Mouse (Mus musculus): Measurements from ENCODE around the gene Pptc7. TPM values are rescaled to one million over a fixed set of nuclear protein-coding genes. Genes with fewer than 3 reads are reported as not detected.
"Not testable (repeated sequence)": the region's sequence is repeated elsewhere in the genome, so short reads cannot be mapped to it uniquely, and the experiment has no call there.

Gene Pptc7
- polyA plus RNA-seq, 1 experiment from 2014 or later, result 8.3 TPM

DNA sequence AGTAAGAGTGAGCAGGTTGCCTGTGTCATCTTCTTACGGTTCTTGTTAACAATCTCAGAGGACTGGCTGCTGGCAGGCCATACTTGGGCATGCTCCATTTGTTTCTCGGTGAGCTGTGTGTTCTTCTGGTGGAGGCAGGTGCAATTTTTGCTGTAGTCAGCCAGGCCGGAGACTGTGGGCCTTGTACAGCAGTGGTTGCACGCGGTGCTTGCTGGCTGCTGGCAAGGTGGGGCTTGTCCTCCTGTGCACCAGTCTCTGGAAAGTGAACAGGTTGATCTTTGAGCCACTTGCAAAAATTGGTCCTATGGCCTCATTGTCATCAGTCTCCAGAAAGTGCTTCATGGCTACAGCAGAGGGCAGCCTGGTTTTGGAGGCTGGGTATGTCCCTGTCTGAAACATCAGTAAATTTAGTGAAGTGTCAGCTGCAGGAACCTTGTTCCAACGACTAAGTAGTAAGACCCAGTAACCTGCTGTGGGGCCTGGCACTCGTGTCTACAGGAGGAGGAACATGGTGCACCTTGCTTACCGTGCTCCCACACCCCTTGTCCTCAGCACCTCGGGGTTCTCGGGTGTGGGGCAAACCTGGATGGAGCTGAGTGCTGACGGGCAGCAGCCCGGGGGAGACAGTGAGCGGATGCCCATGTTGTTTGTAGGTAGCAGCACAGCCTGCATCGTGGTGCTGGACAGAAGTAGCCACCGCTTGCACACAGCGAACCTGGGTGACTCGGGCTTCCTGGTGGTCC lies 28.9 kb downstream of the Pptc7 start:
- no peak for DNase-seq (ENCODE audit: extremely low spot score, low spot score)
- Histone ChIP-seq H3K9me3 (no peaks in the 10 kb centered on the region), H3K4me3 (no peak overlapping the region), H3K4me1 (peaks cover 4% of the 10 kb centered on the region; the same call in 1 of the 2 replicates), H3K36me3 (replicated peaks) (peaks cover 90% of the 10 kb centered on the region), H3K27me3 (ENCODE audit: poor library complexity, severe bottlenecking) (no peaks in the 10 kb centered on the region), H3K27ac (no peak overlapping the region)
- 93% methylated on average over 17 of the region's 17 CpGs for WGBS

GRCm38 (mm10) chr5:122314966-122315667 lies 31.0 kb downstream of the Pptc7 start:
- Histone ChIP-seq H3K27me3 (ENCODE audit: poor library complexity, severe bottlenecking) (no peaks in the 10 kb centered on the region), H3K9me3 (no peaks in the 10 kb centered on the region), H3K4me3 (no peak overlapping the region), H3K27ac (no peak overlapping the region), H3K4me1 (peaks cover 4% of the 10 kb centered on the region; the same call in 1 of the 2 replicates), H3K36me3 (replicated peaks) (peaks cover 88% of the 10 kb centered on the region)
- no peak for DNase-seq (ENCODE audit: extremely low spot score, low spot score)
- WGBS, result 81% methylated on average over 20 of the region's 20 CpGs

DNA sequence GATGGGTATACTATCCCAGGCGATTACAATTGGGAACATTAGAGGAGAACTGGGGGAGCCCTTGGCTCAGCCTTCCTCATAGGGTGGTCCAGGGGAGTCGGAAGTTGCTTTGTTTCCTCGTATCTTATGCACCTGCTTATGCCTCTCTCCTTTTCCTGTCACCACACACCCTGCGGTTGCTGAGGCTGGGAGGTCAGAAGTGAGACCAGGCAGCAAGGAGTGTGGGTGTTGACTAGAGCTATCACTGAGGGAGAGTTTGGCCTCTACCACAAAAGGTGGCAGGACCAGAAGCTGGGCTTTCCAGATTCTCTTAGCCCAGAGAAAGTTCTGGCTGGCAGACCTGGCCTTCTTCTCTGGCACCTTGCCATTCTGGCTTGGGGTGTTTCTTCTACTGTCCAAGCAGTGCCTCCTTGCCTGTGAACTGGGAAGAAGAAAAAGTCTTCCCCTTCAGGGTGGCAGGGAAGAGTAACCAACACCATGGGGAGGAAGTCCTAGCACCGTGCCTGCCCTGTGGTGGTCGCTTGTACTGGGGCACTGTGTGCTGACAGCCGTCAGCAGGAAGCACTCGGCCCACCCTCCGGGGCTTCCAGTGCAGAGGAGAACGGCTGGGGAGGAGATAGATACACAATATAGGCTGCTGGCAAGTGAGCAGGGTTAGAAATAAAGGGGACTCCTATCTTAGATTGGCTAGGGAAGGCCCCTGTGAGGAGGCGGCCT lies 33.3 kb downstream of the Pptc7 start:
- Histone ChIP-seq H3K9me3 (no peaks in the 10 kb centered on the region), H3K36me3 (replicated peaks) (peaks cover 89% of the 10 kb centered on the region), H3K27ac (no peak overlapping the region), H3K4me3 (no peak overlapping the region), H3K4me1 (no peaks in the 10 kb centered on the region), H3K27me3 (ENCODE audit: poor library complexity, severe bottlenecking) (no peaks in the 10 kb centered on the region)
- no peak for DNase-seq (ENCODE audit: extremely low spot score, low spot score)
- 84% methylated on average over 11 of the region's 11 CpGs for WGBS

GRCm38 (mm10) chr5:122318100-122318499 lies 33.9 kb downstream of the Pptc7 start:
- DNase-seq (ENCODE audit: extremely low spot score, low spot score), result no peak
- Histone ChIP-seq H3K4me3 (no peak overlapping the region), H3K27ac (no peak overlapping the region), H3K9me3 (no peaks in the 10 kb centered on the region), H3K4me1 (no peaks in the 10 kb centered on the region), H3K36me3 (replicated peaks) (peaks cover 88% of the 10 kb centered on the region), H3K27me3 (ENCODE audit: poor library complexity, severe bottlenecking) (no peaks in the 10 kb centered on the region)
- 76% methylated on average over 3 of the region's 3 CpGs for WGBS

- H3K27me3 ChIP-seq (ENCODE audit: poor library complexity, severe bottlenecking); H3K4me3 ChIP-seq; H3K27ac ChIP-seq; DNase-seq (ENCODE audit: extremely low spot score, low spot score); H3K9me3 ChIP-seq; H3K4me1 ChIP-seq: not testable (repeated sequence)
- H3K36me3 ChIP-seq (replicated peaks), result peaks cover 82% of the 10 kb centered on the region
- 75% methylated on average over 3 of the region's 3 CpGs for WGBS
These were observed 34.8 kb downstream of the Pptc7 start for GRCm38 (mm10) chr5:122318976-122319375.

- H3K36me3 ChIP-seq (replicated peaks), result peaks cover 81% of the 10 kb centered on the region
- H3K9me3 ChIP-seq, result no peaks in the 10 kb centered on the region
- no peak overlapping the region for H3K27ac ChIP-seq
- no peaks in the 10 kb centered on the region for H3K4me1 ChIP-seq
- DNase-seq (ENCODE audit: extremely low spot score, low spot score), result no peak
- no peak overlapping the region for H3K4me3 ChIP-seq
- H3K27me3 ChIP-seq (ENCODE audit: poor library complexity, severe bottlenecking), result no peaks in the 10 kb centered on the region
- 80% methylated on average over 14 of the region's 14 CpGs for WGBS
These were observed 35.5 kb downstream of the Pptc7 start for GRCm38 (mm10) chr5:122319474-122320204.

DNA sequence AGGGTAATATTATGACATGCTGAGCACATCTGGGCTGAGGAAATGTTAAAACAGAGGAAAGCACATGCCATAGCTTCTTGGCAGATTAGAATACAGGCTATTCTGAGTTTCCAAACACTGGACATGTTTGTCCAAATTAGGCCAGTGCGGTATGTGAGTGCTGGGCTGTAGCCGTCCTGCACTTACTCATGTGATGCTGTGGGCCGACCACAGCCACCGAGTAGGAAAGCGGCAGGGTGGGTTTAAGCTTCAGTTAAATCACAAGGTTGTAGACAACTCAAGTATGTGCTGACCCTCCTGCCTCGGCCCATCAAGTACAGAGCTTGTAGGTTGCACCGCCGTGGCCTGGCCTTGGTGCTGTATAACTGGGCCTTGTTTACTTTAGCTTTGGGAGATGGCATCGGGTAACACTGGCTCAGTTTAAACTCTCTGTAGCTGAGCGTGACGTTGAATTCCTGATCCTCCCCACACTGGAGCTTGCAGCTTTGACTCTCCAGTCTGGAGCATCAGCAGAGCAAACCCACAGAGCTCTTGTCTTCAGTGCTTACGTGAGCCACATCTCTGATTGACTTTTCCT lies 36.1 kb downstream of the Pptc7 start:
- H3K4me1 ChIP-seq, result no peaks in the 10 kb centered on the region
- 88% methylated on average over 12 of the region's 12 CpGs for WGBS
- H3K27me3 ChIP-seq (ENCODE audit: poor library complexity, severe bottlenecking), result no peaks in the 10 kb centered on the region
- H3K36me3 ChIP-seq (replicated peaks), result peaks cover 81% of the 10 kb centered on the region
- no peak for DNase-seq (ENCODE audit: extremely low spot score, low spot score)
- no peak overlapping the region for H3K4me3 ChIP-seq
- no peak overlapping the region for H3K27ac ChIP-seq
- H3K9me3 ChIP-seq, result no peaks in the 10 kb centered on the region

GRCm38 (mm10) chr5:122323523-122323922 lies 39.4 kb downstream of the Pptc7 start:
- no peaks in the 10 kb centered on the region for H3K27me3 ChIP-seq (ENCODE audit: poor library complexity, severe bottlenecking)
- 69% methylated on average over 8 of the region's 8 CpGs for whole genome bisulfite sequencing
- no peak overlapping the region for H3K27ac ChIP-seq
- H3K36me3 ChIP-seq (replicated peaks), result peaks cover 75% of the 10 kb centered on the region
- DNase-seq (ENCODE audit: extremely low spot score, low spot score), result no peak
- H3K9me3 ChIP-seq, result no peaks in the 10 kb centered on the region
- no peak overlapping the region for H3K4me3 ChIP-seq
- H3K4me1 ChIP-seq, result no peaks in the 10 kb centered on the region

DNA sequence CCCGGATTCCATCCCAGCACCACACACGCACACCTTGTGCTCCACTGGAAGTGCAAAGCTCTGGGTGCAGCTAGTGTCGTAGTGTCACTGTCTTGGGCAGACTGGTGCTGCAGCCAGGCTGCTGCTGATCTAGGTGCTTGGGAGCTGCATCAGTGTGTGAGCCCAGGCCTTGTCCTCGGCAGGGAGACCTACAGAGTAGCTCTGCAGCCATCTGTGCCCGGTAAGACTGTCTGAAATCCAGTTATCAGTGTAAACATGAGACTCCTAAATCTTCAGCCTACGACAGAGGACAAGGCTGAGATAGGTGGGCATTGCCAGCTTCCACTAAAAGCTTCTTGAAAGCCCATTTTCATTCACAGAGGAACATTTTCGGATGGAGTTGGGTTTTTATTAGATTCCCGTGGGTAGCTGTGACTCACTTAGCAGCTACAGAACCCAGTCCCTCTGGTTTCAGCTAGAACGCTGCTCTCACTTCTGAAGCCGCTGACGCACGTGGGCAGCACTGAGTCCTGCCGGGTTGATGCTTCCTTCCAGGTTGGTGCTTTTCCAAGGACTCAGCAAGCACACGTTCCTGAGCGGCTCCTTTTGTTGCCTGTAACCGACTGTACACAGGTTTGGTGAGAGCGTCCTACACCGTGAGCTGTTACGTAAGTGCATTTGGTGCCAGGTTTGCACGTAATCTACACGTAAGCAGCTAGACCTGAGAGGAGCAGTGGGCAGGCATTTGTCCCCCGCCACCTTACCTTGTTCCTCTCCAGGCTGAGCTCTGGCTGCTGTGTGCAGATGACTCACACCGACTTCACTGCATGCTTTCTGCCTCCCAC lies 40.7 kb downstream of the Pptc7 start:
- H3K4me1 ChIP-seq, result no peaks in the 10 kb centered on the region
- 91% methylated on average over 23 of the region's 23 CpGs for WGBS
- DNase-seq (ENCODE audit: extremely low spot score, low spot score), result no peak
- H3K9me3 ChIP-seq, result no peaks in the 10 kb centered on the region
- H3K4me3 ChIP-seq, result no peak overlapping the region
- no peak overlapping the region for H3K27ac ChIP-seq
- H3K27me3 ChIP-seq (ENCODE audit: poor library complexity, severe bottlenecking), result no peaks in the 10 kb centered on the region
- peaks cover 69% of the 10 kb centered on the region for H3K36me3 ChIP-seq (replicated peaks)

DNA sequence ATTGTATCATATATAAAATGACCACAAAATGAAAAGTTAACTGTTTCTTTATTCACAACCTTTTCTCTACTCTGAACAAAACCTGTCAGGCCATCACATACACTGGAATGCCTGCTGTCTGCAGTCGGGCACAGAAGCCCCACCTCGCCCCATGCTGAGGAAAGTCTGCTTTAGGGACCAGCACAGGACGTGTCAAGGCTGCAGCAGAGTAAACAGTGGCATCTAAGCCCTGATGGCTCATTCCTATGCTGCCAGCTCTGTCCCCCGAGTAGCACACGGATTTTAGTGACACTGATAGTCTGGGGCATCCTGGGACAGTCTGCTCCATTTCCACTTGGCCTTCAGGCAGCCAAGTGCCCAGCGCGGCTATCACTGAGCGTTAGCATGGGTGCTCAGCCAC lies 41.3 kb downstream of the Pptc7 start:
- Histone ChIP-seq H3K4me3 (no peak overlapping the region), H3K4me1 (no peaks in the 10 kb centered on the region), H3K9me3 (no peaks in the 10 kb centered on the region), H3K27ac (no peak overlapping the region), H3K27me3 (ENCODE audit: poor library complexity, severe bottlenecking) (no peaks in the 10 kb centered on the region), H3K36me3 (replicated peaks) (peaks cover 63% of the 10 kb centered on the region)
- WGBS, result 89% methylated on average over 8 of the region's 8 CpGs
- no peak for DNase-seq (ENCODE audit: extremely low spot score, low spot score)

DNA sequence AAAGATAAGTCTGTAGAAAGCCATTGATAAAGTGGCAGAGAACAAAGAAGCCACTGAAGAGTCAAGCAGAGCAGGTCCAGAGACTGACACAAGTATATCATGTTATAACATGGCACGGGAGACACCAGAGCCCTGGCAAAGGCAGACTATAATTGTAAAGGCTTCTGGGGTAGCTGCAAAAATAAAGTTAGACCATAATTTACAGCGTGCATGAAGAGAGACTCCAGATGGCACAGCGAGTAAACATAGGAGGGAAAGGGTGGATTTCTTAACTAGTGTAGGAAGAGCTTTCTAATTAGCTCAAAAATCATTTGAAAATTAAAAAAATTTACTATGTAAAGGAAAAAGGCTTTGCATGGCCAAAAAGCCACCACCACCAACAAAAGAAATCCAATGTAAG lies 43.1 kb downstream of the Pptc7 start:
- Histone ChIP-seq H3K9me3 (no peaks in the 10 kb centered on the region), H3K4me1 (no peaks in the 10 kb centered on the region), H3K27me3 (ENCODE audit: poor library complexity, severe bottlenecking) (no peaks in the 10 kb centered on the region), H3K36me3 (replicated peaks) (peaks cover 45% of the 10 kb centered on the region), H3K4me3 (no peak overlapping the region), H3K27ac (no peak overlapping the region)
- DNase-seq (ENCODE audit: extremely low spot score, low spot score), result no peak
- 96% methylated on average over 3 of the region's 3 CpGs for WGBS
